8 mouse cellular contexts compared by ENCODE assay signal in genomic region chr13:98015981-98016922, GRCm38 (mm10).
DNase-seq lines count a peak whose midpoint lies in the region; ATAC-seq and TF ChIP-seq lines count a peak whose summit lies in the region.

No protein-coding gene starts in this region.

- 21% methylated on average over 33 of the region's 33 CpGs for WGBS in lung, adult 2 months
- 3% methylated on average over 33 of the region's 33 CpGs for WGBS in forebrain, embryonic 10.5 days
- 4% methylated on average over 33 of the region's 33 CpGs for WGBS in kidney, embryonic 15.5 days

- H3K4me2 ChIP-seq in kidney, embryonic 15.5 days: peak overlapping the region; percentile 65

- peaks cover 31% of the 10 kb centered on the region for H3K27me3 ChIP-seq in forebrain, embryonic 10.5 days (ENCODE audit: poor library complexity, severe bottlenecking)
- H3K27me3 ChIP-seq in kidney, embryonic 15.5 days: no peaks in the 10 kb centered on the region

- peak; percentile 32 for DNase-seq in lung, adult 2 months
- DNase-seq in lung, postnatal 36 days: no peak
- peak; percentile 41 for DNase-seq in forebrain, embryonic 10.5 days (ENCODE audit: extremely low spot score, low spot score)
- peak; percentile 61 for DNase-seq in mesoderm, embryonic 11.5 days (ENCODE audit: low read depth, low spot score)
- no peak for DNase-seq in right cerebral cortex, postnatal 36 days (ENCODE audit: low spot score in 2 of 2)
- DNase-seq in testis, postnatal 10 days (ENCODE audit: low spot score): no peak

- TF ChIP-seq CTCF in lung, adult 2 months (IDR thresholded peaks at IDR 0.05; ENCODE audit: insufficient read depth, low read length): no peak

- H3K4me1 ChIP-seq in lung, adult 2 months (ENCODE audit: control insufficient read depth, insufficient read depth, low read length): peaks cover 3% of the 10 kb centered on the region; the same call in 1 of the 2 replicates
- H3K4me1 ChIP-seq in forebrain, embryonic 10.5 days: peaks cover 18% of the 10 kb centered on the region
- H3K4me1 ChIP-seq in kidney, embryonic 15.5 days: peaks cover 29% of the 10 kb centered on the region

- no peak for TF ChIP-seq POLR2A in lung, adult 2 months (IDR thresholded peaks at IDR 0.05; ENCODE audit: borderline replicate concordance, extremely low read depth, low read depth, low read length)

- peak overlapping the region; percentile 69 for H3K27ac ChIP-seq in forebrain, embryonic 10.5 days
- H3K27ac ChIP-seq in kidney, embryonic 15.5 days: peak overlapping the region; percentile 95

- no peaks in the 10 kb centered on the region for H3K36me3 ChIP-seq in forebrain, embryonic 10.5 days (replicated peaks)
- H3K36me3 ChIP-seq in kidney, embryonic 15.5 days: no peaks in the 10 kb centered on the region

- peak overlapping the region; percentile 43 for H3K9ac ChIP-seq in kidney, embryonic 15.5 days

- no peaks in the 10 kb centered on the region for H3K9me3 ChIP-seq in forebrain, embryonic 10.5 days
- H3K9me3 ChIP-seq in kidney, embryonic 15.5 days (replicated peaks): no peaks in the 10 kb centered on the region

- ATAC-seq in kidney, embryonic 15.5 days (replicated peaks; ENCODE audit: low FRiP score): peak; percentile 89
- no peak for ATAC-seq in granulocyte monocyte progenitor cell, adult 5-6 weeks (replicated peaks; ENCODE audit: poor library complexity, severe bottlenecking)

- H3K4me3 ChIP-seq in lung, adult 2 months (replicated peaks; ENCODE audit: extremely low read depth, low read depth, low read length): peak overlapping the region; percentile 58
- H3K4me3 ChIP-seq in forebrain, embryonic 10.5 days: peak overlapping the region; percentile 60
- H3K4me3 ChIP-seq in kidney, embryonic 15.5 days (replicated peaks): peak overlapping the region; percentile 50

Comparison
In these comparisons a context has a peak if more than half of its experiments do, and no peak if none do; other contexts are left out.
1. DNase-seq: peak in lung, adult 2 months (single experiment), forebrain, embryonic 10.5 days (single experiment) and mesoderm, embryonic 11.5 days (single experiment); none in lung, postnatal 36 days (single experiment), right cerebral cortex, postnatal 36 days (0 of 2) and testis, postnatal 10 days (single experiment).
2. Peak in every context shown above with its lines, with median percentiles within 50 percentile points of each other: H3K4me3 ChIP-seq.